Mouse (Mus musculus) limb, embryonic 11.5 days (tissue): ENCODE data around the gene Fars2. TPM values are rescaled to one million over a fixed set of nuclear protein-coding genes. Genes with fewer than 3 reads are reported as not detected.
A peak's percentile ranks its signal among the peaks of the same experiment; 100 is the strongest.

ENCODE experiments used
- ATAC-seq: fragments of 200-750 bp; cut with Nextera tagmentation; 2 replicates; pipeline ENCODE4 v1.8.0; 2017; ENCODE audit warnings: low read depth; ENCODE audit not compliant: insufficient number of reproducible peaks, low FRiP score, low TSS enrichment
- DNase-seq: peaks from one replicate; pipeline ENCODE4 v3.0.0-alpha.2; 2015; ENCODE audit warnings: low spot score
- H3K27ac ChIP-seq: fragments of 300-500 bp; sonication (generic); replicated peaks from 2 replicates; pipeline ENCODE4 v1.5.1; 2014; ENCODE audit warnings: low read depth, mild to moderate bottlenecking, low read length
- H3K27me3 ChIP-seq: fragments of 300-500 bp; sonication (generic); 2 replicates; pipeline ENCODE4 v1.6.1; 2014; ENCODE audit warnings: mild to moderate bottlenecking, low read length, mixed read lengths; ENCODE audit not compliant: control insufficient read depth, insufficient read depth
- H3K36me3 ChIP-seq: fragments of 300-500 bp; sonication (generic); 2 replicates; pipeline ENCODE4 v1.6.1; 2014; ENCODE audit warnings: mild to moderate bottlenecking, low read length, moderate library complexity, mixed read lengths; ENCODE audit not compliant: control insufficient read depth, insufficient read depth
- H3K4me1 ChIP-seq: fragments of 300-500 bp; sonication (generic); 2 replicates; pipeline ENCODE4 v1.6.1; 2014; ENCODE audit warnings: low read length, mixed read lengths; ENCODE audit not compliant: control insufficient read depth, insufficient read depth
- H3K4me2 ChIP-seq: fragments of 300-500 bp; sonication (generic); 2 replicates; pipeline ENCODE4 v1.6.1; 2014; ENCODE audit warnings: low read depth, mild to moderate bottlenecking, moderate library complexity; ENCODE audit not compliant: severe bottlenecking
- H3K4me3 ChIP-seq: fragments of 300-500 bp; sonication (generic); 2 replicates; pipeline ENCODE4 v1.5.1; 2014; ENCODE audit warnings: low read depth, low read length
- H3K9ac ChIP-seq: fragments of 300-500 bp; sonication (generic); 2 replicates; pipeline ENCODE4 v1.6.1; 2014; ENCODE audit warnings: mild to moderate bottlenecking, low read length
- H3K9me3 ChIP-seq: fragments of 300-500 bp; sonication (generic); 2 replicates; pipeline ENCODE4 v1.6.1; 2016; ENCODE audit warnings: low read length; ENCODE audit not compliant: control insufficient read depth
- WGBS: fragments of 180-500 bp; shearing (Covaris S2); extraction: QIAGEN DNeasy Blood & Tissue Kit; methylation state at CpG from one replicate; pipeline ENCODE4 v1.1.7; 2014; 5-methylcytosine and 5-hydroxymethylcytosine counted together
- polyA plus RNA-seq: library from polyadenylated mRNA; unstranded; fragments of >200 nt; fragmentation: Nextera tagmentation; extraction: Ambion mirVana; gene quantifications from 2 replicates; pipeline ENCODE4 v1.2.1, GENCODE M21; 2014

Gene Fars2
- polyA plus RNA-seq, 1 experiment from 2014 or later: 25.9 TPM

GRCm38 (mm10) chr13:36564764-36565315, 447.6 kb downstream of the Fars2 start:
- Histone ChIP-seq H3K4me2 (no peak overlapping the region), H3K9me3 (no peaks in the 10 kb centered on the region; the same call in 1 of the 2 replicates), H3K9ac (no peak overlapping the region), H3K27me3 (no peaks in the 10 kb centered on the region), H3K4me1 (no peaks in the 10 kb centered on the region), H3K27ac (no peak overlapping the region), H3K36me3 (no peaks in the 10 kb centered on the region), H3K4me3 (no peak overlapping the region)
- DNase-seq (no peak), ATAC-seq (no peak)
- 51% methylated on average over 6 of the region's 6 CpGs for WGBS

GRCm38 (mm10) chr13:36576781-36577180, 459.6 kb downstream of the Fars2 start:
- Histone ChIP-seq H3K9ac (no peak overlapping the region), H3K4me3 (no peak overlapping the region), H3K27me3 (no peaks in the 10 kb centered on the region), H3K9me3 (no peaks in the 10 kb centered on the region), H3K4me1 (0 out of 2 replicates have a peak, but pooled peaks cover 7% of the 10 kb centered on the region), H3K4me2 (no peak overlapping the region), H3K27ac (no peak overlapping the region), H3K36me3 (no peaks in the 10 kb centered on the region)
- DNase-seq: no peak
- 70% methylated on average over 4 of the region's 4 CpGs for WGBS
- no peak for ATAC-seq

DNA sequence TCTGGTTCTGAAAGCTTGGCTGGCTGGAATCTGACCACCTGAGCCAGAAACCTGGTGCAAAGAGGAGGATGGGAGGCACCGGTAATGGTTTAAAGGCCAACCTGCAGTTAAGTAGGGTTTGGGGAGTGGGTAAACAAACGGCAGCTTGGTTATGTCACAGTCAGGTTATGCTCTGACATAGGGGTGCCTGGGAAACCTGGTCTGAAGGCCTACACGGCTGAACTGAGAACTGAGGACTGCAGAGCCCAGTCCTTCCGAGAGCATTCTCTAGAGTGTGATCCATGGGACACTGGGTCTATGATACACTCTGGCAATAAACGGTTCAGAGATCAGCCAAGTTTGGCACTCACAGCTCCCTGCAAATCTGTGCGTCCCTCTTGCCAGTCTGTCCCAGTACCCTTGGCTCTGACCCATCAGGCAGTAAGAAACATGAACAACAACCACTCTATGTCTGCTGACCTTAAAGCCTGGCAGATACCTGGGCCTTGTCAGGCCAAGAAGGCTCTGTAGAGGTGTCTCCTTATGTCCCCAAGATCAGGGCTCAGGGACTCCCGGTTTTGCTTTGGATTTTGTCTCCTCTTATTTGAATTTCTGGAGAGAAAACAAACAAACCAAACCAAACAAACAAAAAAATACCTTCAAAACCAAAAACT, 460.8 kb downstream of the Fars2 start:
- Histone ChIP-seq H3K27ac (no peak overlapping the region; the same call in 1 of the 2 replicates), H3K9ac (no peak overlapping the region), H3K4me2 (peak overlapping the region; percentile 61; the same call in 1 of the 2 replicates), H3K27me3 (no peaks in the 10 kb centered on the region), H3K36me3 (no peaks in the 10 kb centered on the region), H3K4me1 (peaks cover 13% of the 10 kb centered on the region), H3K4me3 (peak overlapping the region; percentile 49), H3K9me3 (no peaks in the 10 kb centered on the region)
- WGBS: 47% methylated on average over 7 of the region's 7 CpGs
- DNase-seq (no peak), ATAC-seq (no peak)

DNA sequence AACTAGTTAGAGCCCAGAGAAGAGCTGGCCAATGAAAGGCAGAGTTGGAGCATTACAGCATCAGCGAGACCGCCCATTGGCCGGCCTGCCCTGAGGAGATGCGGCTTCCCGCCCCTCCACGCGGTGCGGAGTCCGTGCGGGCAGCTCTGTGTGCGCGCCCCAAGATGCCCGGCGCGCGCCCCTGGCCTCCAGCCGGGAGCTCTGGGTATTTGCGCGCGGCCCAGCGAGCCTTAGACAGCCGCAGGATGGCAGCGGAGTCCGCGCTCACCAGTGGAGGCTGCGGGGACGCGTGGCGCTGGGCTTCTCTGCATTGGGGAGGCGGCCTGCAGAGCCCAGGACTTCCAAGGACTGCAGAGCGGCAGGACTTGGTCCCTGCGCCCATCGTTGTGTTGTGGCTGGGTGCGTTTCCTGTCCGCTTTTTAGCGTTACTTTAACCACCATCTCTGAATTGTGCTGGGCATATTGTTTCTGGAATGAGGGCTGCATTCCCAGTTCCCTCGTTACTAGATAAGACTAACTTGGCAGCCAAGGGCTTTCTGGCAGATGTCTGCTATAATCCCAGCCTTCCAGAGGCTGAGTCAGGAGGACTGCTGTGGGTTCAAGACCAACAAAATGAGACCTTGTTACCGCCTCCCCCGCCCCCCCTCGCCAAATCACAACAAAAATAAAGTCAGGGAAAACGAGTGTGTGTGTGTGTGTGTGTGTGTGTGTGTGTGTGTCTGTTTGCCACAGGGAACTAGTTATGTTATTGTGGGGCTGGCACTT, 461.5 kb downstream of the Fars2 start:
- no peaks in the 10 kb centered on the region for H3K36me3 ChIP-seq
- H3K4me3 ChIP-seq: peak overlapping the region; percentile 49
- 2% methylated on average over 41 of the region's 41 CpGs for WGBS
- peak overlapping the region; percentile 61 for H3K4me2 ChIP-seq
- no peak overlapping the region; the same call in 1 of the 2 replicates for H3K27ac ChIP-seq
- no peaks in the 10 kb centered on the region for H3K27me3 ChIP-seq
- H3K9ac ChIP-seq: peak overlapping the region; percentile 79
- peak; percentile 85 for DNase-seq
- H3K4me1 ChIP-seq: peaks cover 18% of the 10 kb centered on the region
- peak; percentile 93 for ATAC-seq
- no peaks in the 10 kb centered on the region for H3K9me3 ChIP-seq

DNA sequence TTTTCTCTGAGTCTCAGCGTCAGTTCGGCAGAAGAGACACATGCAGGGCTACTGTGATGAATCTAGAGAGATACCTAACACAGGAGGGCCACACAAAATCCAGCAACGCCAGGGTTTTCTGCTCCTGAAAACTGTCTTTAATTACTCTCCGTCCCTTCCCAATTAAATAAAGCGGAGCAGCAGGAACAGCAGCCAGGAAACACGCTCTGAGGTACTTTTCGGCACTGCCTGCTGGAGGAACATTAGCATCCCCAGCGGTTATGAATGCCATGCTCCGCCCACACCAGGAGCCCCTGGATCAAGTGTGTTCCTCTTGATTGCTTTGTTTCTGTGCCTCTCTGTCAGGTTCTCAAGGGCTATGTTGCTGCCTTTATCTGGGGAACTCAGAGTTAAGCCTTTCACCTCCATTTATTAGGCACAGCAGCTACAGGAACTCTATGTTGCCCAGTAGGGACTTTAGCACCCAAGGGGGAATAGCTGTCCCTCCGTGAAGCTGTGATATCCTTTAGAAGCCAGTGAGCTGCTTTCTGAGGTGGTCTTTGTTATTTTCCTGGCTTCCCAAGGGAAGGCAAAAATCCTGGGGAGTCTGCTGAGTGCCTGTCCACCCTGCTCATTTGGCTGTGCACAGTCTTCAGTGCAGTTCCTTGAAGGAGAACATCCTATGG, 465.3 kb downstream of the Fars2 start:
- H3K9me3 ChIP-seq: no peaks in the 10 kb centered on the region
- H3K4me3 ChIP-seq: no peak overlapping the region
- peak overlapping the region; percentile 27; the same call in 1 of the 2 replicates for H3K4me2 ChIP-seq
- H3K9ac ChIP-seq: no peak overlapping the region
- 8% methylated on average over 10 of the region's 10 CpGs for WGBS
- peaks cover 25% of the 10 kb centered on the region for H3K4me1 ChIP-seq
- no peaks in the 10 kb centered on the region for H3K36me3 ChIP-seq
- DNase-seq: peak; percentile 69
- no peaks in the 10 kb centered on the region for H3K27me3 ChIP-seq
- peak overlapping the region; percentile 82 for H3K27ac ChIP-seq
- no peak for ATAC-seq

DNA sequence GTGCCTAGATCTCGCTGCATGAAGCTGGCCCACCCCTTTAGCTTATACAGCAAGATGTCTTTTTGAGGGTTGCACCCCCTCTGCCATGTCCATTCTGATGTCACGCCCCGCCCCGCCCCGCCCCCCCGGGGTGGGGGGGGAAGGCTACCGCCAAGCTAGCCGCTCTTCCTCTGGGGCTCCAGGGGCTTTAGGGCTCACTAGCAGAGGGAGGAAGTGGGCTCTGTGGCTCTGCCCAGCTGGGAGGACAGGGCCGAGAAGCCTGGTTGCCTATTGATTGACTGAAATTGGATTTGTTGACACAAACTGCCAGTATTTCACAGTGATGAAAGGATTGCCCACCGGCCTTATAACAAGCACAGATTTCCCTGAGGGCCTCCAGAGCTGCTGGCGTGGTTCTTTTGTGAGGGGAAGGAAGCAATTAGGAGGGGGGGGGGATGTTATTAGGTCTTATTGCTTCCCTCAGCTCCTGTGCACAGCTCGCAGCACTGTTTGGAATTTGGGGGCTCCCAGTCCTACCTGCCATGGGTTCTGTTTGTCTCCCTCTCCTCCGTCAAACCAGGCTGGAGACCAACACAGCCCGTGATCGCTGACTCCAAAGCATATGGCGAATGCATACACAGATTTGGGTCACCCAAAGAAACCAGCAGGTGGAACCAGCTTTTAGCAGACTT, 466.4 kb downstream of the Fars2 start:
- Histone ChIP-seq H3K27me3 (no peaks in the 10 kb centered on the region), H3K9me3 (no peaks in the 10 kb centered on the region), H3K4me3 (no peak overlapping the region), H3K9ac (no peak overlapping the region), H3K4me1 (peaks cover 23% of the 10 kb centered on the region), H3K4me2 (peak overlapping the region; percentile 27; the same call in 1 of the 2 replicates), H3K36me3 (no peaks in the 10 kb centered on the region), H3K27ac (peak overlapping the region; percentile 82; the same call in 1 of the 2 replicates)
- 11% methylated on average over 16 of the region's 16 CpGs for WGBS
- peak; percentile 67 for DNase-seq
- ATAC-seq: 0 out of 2 replicates have a peak, but pooled peaks have one; percentile 48

DNA sequence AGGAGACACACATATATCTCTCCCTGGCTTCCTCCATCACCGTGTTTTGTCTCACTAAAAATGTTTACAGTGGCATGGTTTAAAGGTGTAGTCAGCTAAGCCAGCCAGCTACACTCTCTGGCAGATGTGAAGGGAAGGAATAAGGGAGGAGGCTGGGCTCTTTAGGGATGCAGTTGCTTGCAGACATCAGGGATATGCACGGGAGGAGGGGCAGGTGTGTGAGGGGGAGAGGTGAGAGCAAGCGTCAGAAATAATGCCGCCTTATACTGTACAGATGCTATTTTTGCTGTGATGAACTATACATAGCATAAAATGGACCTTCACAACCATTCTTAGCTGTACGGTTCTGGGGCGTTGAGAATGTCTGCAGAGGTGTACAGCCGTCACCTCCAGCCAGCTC, 467.0 kb downstream of the Fars2 start:
- 58% methylated on average over 7 of the region's 7 CpGs for WGBS
- Histone ChIP-seq H3K27ac (no peak overlapping the region), H3K36me3 (no peaks in the 10 kb centered on the region), H3K4me2 (no peak overlapping the region), H3K4me3 (no peak overlapping the region), H3K4me1 (peaks cover 21% of the 10 kb centered on the region), H3K9me3 (no peaks in the 10 kb centered on the region), H3K27me3 (no peaks in the 10 kb centered on the region), H3K9ac (no peak overlapping the region)
- DNase-seq (no peak), ATAC-seq (0 out of 2 replicates have a peak, but pooled peaks have one; percentile 22)
